ENCODE assay signal across 8 mouse cellular contexts in genomic region chr1:82839296-82839613, GRCm38 (mm10). TPM values are rescaled to one million over a fixed set of nuclear protein-coding genes. Genes with fewer than 3 reads are reported as not detected.
DNase-seq lines count a peak whose midpoint lies in the region; ATAC-seq and TF ChIP-seq lines count a peak whose summit lies in the region.

Gene Agfg1, plus strand, starts transcription at chr1:82839483.

- H3K36me3 ChIP-seq in embryonic facial prominence, embryonic 15.5 days: no peaks in the 10 kb centered on the region
- H3K36me3 ChIP-seq in limb, embryonic 14.5 days (ENCODE audit: control insufficient read depth, insufficient read depth, low read length): peaks cover 4% of the 10 kb centered on the region
- H3K36me3 ChIP-seq in midbrain, postnatal 0 days (ENCODE audit: insufficient read depth, low read length): no peaks in the 10 kb centered on the region

- DNase-seq in 416B (ENCODE audit: low read depth): peak; percentile 92
- DNase-seq in heart, adult 8-10 months (ENCODE audit: low spot score): peak; percentile 89
- DNase-seq in kidney, adult 9 months: peak; percentile 95
- peak; percentile 85 for DNase-seq in limb, embryonic 14.5 days (ENCODE audit: low spot score)
- peak; percentile 92 for DNase-seq in midbrain, postnatal 0 days (ENCODE audit: low spot score)
- peak; percentile 92 to 97 for DNase-seq in spleen, postnatal 14 days (ENCODE audit: low spot score in 2 of 2)

- H3K9ac ChIP-seq in embryonic facial prominence, embryonic 15.5 days: peak within 1 kb of the TSS; percentile 83
- H3K9ac ChIP-seq in limb, embryonic 14.5 days (ENCODE audit: low read depth, low read length, severe bottlenecking): peak within 1 kb of the TSS; percentile 93
- H3K9ac ChIP-seq in midbrain, postnatal 0 days (replicated peaks; ENCODE audit: low read length, poor library complexity, severe bottlenecking): peak within 1 kb of the TSS; percentile 96

- peak; percentile 88 for ATAC-seq in embryonic facial prominence, embryonic 15.5 days (ENCODE audit: insufficient number of reproducible peaks, low FRiP score, low TSS enrichment, low read depth)
- peak; percentile 90 for ATAC-seq in limb, embryonic 14.5 days (ENCODE audit: low FRiP score, low read depth)
- ATAC-seq in midbrain, postnatal 0 days (ENCODE audit: low FRiP score): peak; percentile 93

- no peaks in the 10 kb centered on the region for H3K9me3 ChIP-seq in embryonic facial prominence, embryonic 15.5 days (replicated peaks)
- H3K9me3 ChIP-seq in limb, embryonic 14.5 days (ENCODE audit: control insufficient read depth, low read length): no peaks in the 10 kb centered on the region
- no peaks in the 10 kb centered on the region for H3K9me3 ChIP-seq in midbrain, postnatal 0 days (ENCODE audit: low read length)

- under 1% methylated on average over 34 of the region's 34 CpGs for WGBS in bone marrow, adult 2 months
- under 1% methylated on average over 24 of the region's 34 CpGs for WGBS in embryonic facial prominence, embryonic 15.5 days
- WGBS in limb, embryonic 14.5 days: under 1% methylated on average over 26 of the region's 34 CpGs
- WGBS in midbrain, postnatal 0 days: 0% methylated on average over 28 of the region's 34 CpGs

- H3K4me3 ChIP-seq in bone marrow, adult 2 months (replicated peaks; ENCODE audit: control insufficient read depth, low read depth, low read length): peak within 1 kb of the TSS; percentile 95
- peak within 1 kb of the TSS; percentile 99 for H3K4me3 ChIP-seq in embryonic facial prominence, embryonic 15.5 days (replicated peaks)
- peak within 1 kb of the TSS; percentile 98 for H3K4me3 ChIP-seq in limb, embryonic 14.5 days (replicated peaks; ENCODE audit: low read length)
- peak within 1 kb of the TSS; percentile 78 for H3K4me3 ChIP-seq in midbrain, postnatal 0 days (ENCODE audit: low read depth, low read length)

- no peaks in the 10 kb centered on the region; the same call in 1 of the 2 replicates for H3K4me1 ChIP-seq in bone marrow, adult 2 months (ENCODE audit: control insufficient read depth, insufficient read depth, low read length)
- peaks cover 20% of the 10 kb centered on the region for H3K4me1 ChIP-seq in embryonic facial prominence, embryonic 15.5 days
- peaks cover 9% of the 10 kb centered on the region for H3K4me1 ChIP-seq in limb, embryonic 14.5 days (ENCODE audit: control insufficient read depth, insufficient read depth, low read length)
- H3K4me1 ChIP-seq in midbrain, postnatal 0 days (ENCODE audit: insufficient read depth, low read length): peaks cover 4% of the 10 kb centered on the region; the same call in 1 of the 2 replicates

- H3K4me2 ChIP-seq in embryonic facial prominence, embryonic 15.5 days (replicated peaks): peak within 1 kb of the TSS; percentile 74
- peak within 1 kb of the TSS; percentile 88 for H3K4me2 ChIP-seq in limb, embryonic 14.5 days (replicated peaks; ENCODE audit: low read depth, low read length, severe bottlenecking)
- H3K4me2 ChIP-seq in midbrain, postnatal 0 days (ENCODE audit: low read depth, low read length, poor library complexity, severe bottlenecking): peak within 1 kb of the TSS; percentile 85

- TF ChIP-seq POLR2A in bone marrow, adult 2 months (IDR thresholded peaks at IDR 0.05; ENCODE audit: borderline replicate concordance, control insufficient read depth, low read depth, low read length): peak; percentile 74; the same call in 1 of the 2 replicates
- peak; percentile 80; the same call in 1 of the 2 replicates for TF ChIP-seq POLR2A in limb, embryonic 14.5 days (IDR thresholded peaks at IDR 0.05; ENCODE audit: borderline replicate concordance, extremely low read depth, insufficient read depth, insufficient read length)

- H3K27me3 ChIP-seq in embryonic facial prominence, embryonic 15.5 days: no peaks in the 10 kb centered on the region
- no peaks in the 10 kb centered on the region for H3K27me3 ChIP-seq in limb, embryonic 14.5 days (ENCODE audit: control insufficient read depth, insufficient read depth, low read length)
- no peaks in the 10 kb centered on the region for H3K27me3 ChIP-seq in midbrain, postnatal 0 days (ENCODE audit: insufficient read depth, low read length)

- peak within 1 kb of the TSS; percentile 88 for H3K27ac ChIP-seq in bone marrow, adult 2 months (ENCODE audit: control insufficient read depth, insufficient read depth, low read depth, low read length, poor library complexity)
- peak within 1 kb of the TSS; percentile 77 for H3K27ac ChIP-seq in embryonic facial prominence, embryonic 15.5 days (replicated peaks)
- H3K27ac ChIP-seq in limb, embryonic 14.5 days (replicated peaks; ENCODE audit: low read depth, low read length): peak within 1 kb of the TSS; percentile 80
- peak within 1 kb of the TSS; percentile 91 for H3K27ac ChIP-seq in midbrain, postnatal 0 days (ENCODE audit: low read depth, low read length)

- TF ChIP-seq CTCF in bone marrow, adult 2 months (IDR thresholded peaks at IDR 0.05; ENCODE audit: control insufficient read depth, insufficient read depth, low read length): peak; percentile 90
- TF ChIP-seq CTCF in midbrain, postnatal 0 days (IDR thresholded peaks at IDR 0.05): peak; percentile 96

RNA-seq across cellular contexts. Expression of gene Agfg1, which starts in this region (rescaled TPM):
- polyA plus RNA-seq in bone marrow, adult 2 months (2011; ENCODE audit: insufficient read depth, insufficient read length, low replicate concordance, missing spikeins): 14.5 and 15.6 TPM in 2 replicates
- 26.1 and 27.7 TPM in 2 replicates for polyA plus RNA-seq in embryonic facial prominence, embryonic 15.5 days (2015; fragmentation: Nextera tagmentation; extraction: Ambion mirVana)
- 10 to 100 TPM; 23.8 to 28.7 (median 26.0) TPM for total RNA-seq in heart, adult 8-10 months (2022)
- polyA plus RNA-seq in limb, embryonic 14.5 days (2012; rRNA removed): 39.6 and 47.4 TPM in 2 replicates
- polyA plus RNA-seq in limb, embryonic 14.5 days (2014; fragmentation: Nextera tagmentation; extraction: Ambion mirVana): 36.9 and 41.8 TPM in 2 replicates
- 101 and 107 TPM in 2 replicates for total RNA-seq in midbrain, postnatal 0 days (2014; rRNA removed)
- polyA plus RNA-seq in midbrain, postnatal 0 days (2015; fragmentation: Nextera tagmentation; extraction: Ambion mirVana): 17.0 and 20.2 TPM in 2 replicates

Comparison
In these comparisons a context has a peak if more than half of its experiments do, and no peak if none do; other contexts are left out.
1. Peak in every context shown above with its lines: DNase-seq, ATAC-seq, H3K4me3 ChIP-seq and H3K27ac ChIP-seq.